ENCODE assay signal across 9 mouse cellular contexts in genomic region chr4:128617363-128618120, GRCm38 (mm10). TPM values are rescaled to one million over a fixed set of nuclear protein-coding genes. Genes with fewer than 3 reads are reported as not detected.
DNase-seq lines count a peak whose midpoint lies in the region; ATAC-seq lines count a peak whose summit lies in the region.
"Had no signal": no experiment of that assay in that cellular context is flagged by ENCODE, and none has a peak within 500 bp of the region (broad histone marks: within the 10 kb centered on the region; RNA-seq: fewer than 3 reads in every experiment).

No protein-coding gene starts in this region.

- ATAC-seq in heart, embryonic 11.5 days (replicated peaks; ENCODE audit: insufficient number of reproducible peaks, low FRiP score, low TSS enrichment): no peak

- no peak overlapping the region for H3K4me2 ChIP-seq in heart, embryonic 11.5 days

- H3K4me1 ChIP-seq in heart, embryonic 11.5 days (ENCODE audit: control insufficient read depth, insufficient read depth, low read length): peaks cover 12% of the 10 kb centered on the region

- H3K36me3 ChIP-seq in heart, embryonic 11.5 days (ENCODE audit: control insufficient read depth, insufficient read depth, low read length): no peaks in the 10 kb centered on the region

- WGBS in heart, embryonic 11.5 days (ENCODE audit: insufficient replicate concordance): 49% methylated on average over 17 of the region's 17 CpGs

- H3K9me3 ChIP-seq in heart, embryonic 11.5 days (replicated peaks; ENCODE audit: control insufficient read depth, low read length): no peaks in the 10 kb centered on the region

- no peak overlapping the region for H3K27ac ChIP-seq in heart, embryonic 11.5 days (ENCODE audit: low read depth, low read length)

- H3K4me3 ChIP-seq in heart, embryonic 11.5 days (ENCODE audit: low read depth, low read length): no peak overlapping the region

- H3K27me3 ChIP-seq in heart, embryonic 11.5 days (ENCODE audit: control insufficient read depth, insufficient read depth, low read length): peaks cover 11% of the 10 kb centered on the region; the same call in 1 of the 2 replicates

- DNase-seq in heart, postnatal 4 days: no peak
- peak; percentile 33 for DNase-seq in urinary bladder, postnatal 14 days (ENCODE audit: low spot score)
- DNase-seq in urinary bladder, postnatal 25 days (ENCODE audit: low spot score): no peak
- DNase-seq in liver: peak; percentile 29
- no peak for DNase-seq in testis, postnatal 10 days (ENCODE audit: low spot score)
- DNase-seq in B cell, adult 2 months: no peak
- no peak for DNase-seq in layer of hippocampus, adult 18-20 months (ENCODE audit: low spot score in 2 of 2)
- DNase-seq: midbrain, embryonic 14.5 days had no signal

- 0 out of 2 replicates have a peak overlapping the region, but pooled peaks have one; percentile 16 for H3K9ac ChIP-seq in heart, embryonic 11.5 days (ENCODE audit: low read depth, low read length)

RNA-seq across cellular contexts. Expression of gene Tlr12, which starts 0.9 kb away (rescaled TPM):
- 0.07 and 0.29 TPM in 2 replicates for polyA plus RNA-seq in heart, embryonic 11.5 days (2014; fragmentation: Nextera tagmentation; extraction: Ambion mirVana)
- under 1 TPM; 0.19 to 0.29 TPM for total RNA-seq in heart, postnatal 4 days (2021)
- under 1 TPM; 0.84 to 0.96 TPM for total RNA-seq in layer of hippocampus, adult 18-20 months (2021)

RNA-seq across cellular contexts. Expression of gene Zscan20, which starts 7.6 kb away (rescaled TPM):
- polyA plus RNA-seq in heart, embryonic 11.5 days (2014; fragmentation: Nextera tagmentation; extraction: Ambion mirVana): 2.6 TPM in 2 replicates
- 1 to 10 TPM; 3.7 to 4.1 TPM for total RNA-seq in heart, postnatal 4 days (2021)
- 10 to 100 TPM in 1 of 2 experiments, 1 to 10 TPM in 1; 8.7 to 10.6 TPM for total RNA-seq in layer of hippocampus, adult 18-20 months (2021)

RNA-seq across cellular contexts. Expression of gene Phc2, which starts 37.0 kb away (rescaled TPM):
- polyA plus RNA-seq in heart, embryonic 11.5 days (2014; fragmentation: Nextera tagmentation; extraction: Ambion mirVana): 30.8 and 31.7 TPM in 2 replicates
- total RNA-seq in heart, postnatal 4 days (2021): 10 to 100 TPM; 69.1 to 72.5 TPM
- total RNA-seq in layer of hippocampus, adult 18-20 months (2021): 100 to 1,000 TPM in 1 of 2 experiments, 10 to 100 TPM in 1; 99.6 to 102 TPM

Comparison
In these comparisons a context has a peak if more than half of its experiments do, and no peak if none do; other contexts are left out.
1. DNase-seq: peak in urinary bladder, postnatal 14 days (single experiment) and liver (single experiment); none in heart, postnatal 4 days (single experiment), urinary bladder, postnatal 25 days (single experiment), testis, postnatal 10 days (single experiment), B cell, adult 2 months (0 of 2) and layer of hippocampus, adult 18-20 months (0 of 2).